8 mouse cellular contexts compared by ENCODE assay signal in the genomic region with DNA sequence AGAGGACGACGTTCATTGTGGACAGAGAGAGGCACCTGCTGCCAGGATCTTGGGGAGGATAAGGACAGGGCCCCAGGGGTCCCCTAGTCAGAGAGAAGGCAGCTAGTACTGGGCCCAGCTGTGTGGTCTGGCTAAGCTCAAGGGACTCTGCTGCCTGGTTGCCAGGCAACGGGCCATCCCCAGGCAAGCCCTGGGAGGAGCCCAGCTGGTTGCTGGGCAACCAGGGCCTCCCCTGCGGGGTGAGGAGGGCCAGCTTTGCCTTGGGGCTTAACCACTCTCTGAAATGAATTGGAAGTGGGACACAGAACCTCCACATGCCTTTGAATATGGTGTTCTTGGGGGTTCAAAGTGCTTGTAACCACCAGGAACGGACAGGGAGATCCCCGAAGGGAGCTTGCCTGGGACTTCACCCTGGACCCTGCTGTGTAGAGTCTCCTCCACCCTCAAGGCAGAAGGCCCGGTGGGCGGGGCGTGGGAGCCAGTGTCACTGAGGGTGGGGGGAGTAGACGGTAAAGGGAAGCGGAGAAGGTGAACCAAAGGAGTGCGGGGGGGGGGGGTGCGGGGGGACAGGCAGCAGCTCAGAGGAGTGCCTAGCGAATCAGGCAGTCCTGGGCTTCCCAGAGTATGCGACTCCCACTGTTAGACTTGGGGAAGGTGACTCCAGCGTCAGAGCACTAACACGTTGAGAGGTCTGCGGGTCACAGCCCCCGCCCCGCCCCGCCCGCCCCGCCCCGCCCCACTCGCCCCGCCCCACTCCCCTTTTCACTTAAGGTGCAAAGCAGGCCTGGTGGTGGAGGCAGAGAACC. TPM values are rescaled to one million over a fixed set of nuclear protein-coding genes. Genes with fewer than 3 reads are reported as not detected.
A peak's percentile ranks its signal among the peaks of the same experiment; 100 is the strongest.
DNase-seq lines count a peak whose midpoint lies in the region; ATAC-seq and TF ChIP-seq lines count a peak whose summit lies in the region.

Gene Fam92b (minus strand): TSS at position 149 of the 806 bp plus-strand sequence.

- ATAC-seq in lung, embryonic 15.5 days (ENCODE audit: borderline replicate concordance, extremely low read depth, low FRiP score, low TSS enrichment) = peak; percentile 79

- no peak within 1 kb of the TSS for H3K9ac ChIP-seq in lung, embryonic 15.5 days

- 0 out of 2 replicates have a peak within 1 kb of the TSS, but pooled peaks have one; percentile 23 for H3K27ac ChIP-seq in layer of hippocampus, adult 2 months
- no peak within 1 kb of the TSS for H3K27ac ChIP-seq in lung, embryonic 15.5 days

- 2% methylated on average over 24 of the region's 26 CpGs for WGBS in lung, embryonic 15.5 days

- TF ChIP-seq CTCF in layer of hippocampus, adult 2 months (conservative IDR thresholded peaks at IDR 0.05) = no peak

- H3K36me3 ChIP-seq in lung, embryonic 15.5 days = no peaks in the 10 kb centered on the region

- H3K4me3 ChIP-seq in layer of hippocampus, adult 2 months = peak within 1 kb of the TSS; percentile 17; the same call in 1 of the 2 replicates
- H3K4me3 ChIP-seq in lung, embryonic 15.5 days = no peak within 1 kb of the TSS

- peaks cover 29% of the 10 kb centered on the region for H3K27me3 ChIP-seq in lung, embryonic 15.5 days

- H3K9me3 ChIP-seq in lung, embryonic 15.5 days = no peaks in the 10 kb centered on the region

- H3K4me2 ChIP-seq in lung, embryonic 15.5 days = peak within 1 kb of the TSS; percentile 41

- intact Hi-C loops in heart, postnatal 25 days (cut with DNase I) = loop anchor here (5.0 kb wide), 2 partner anchors 35 to 420 kb away; no protein-coding TSS in a partner anchor

- peak; percentile 95 for DNase-seq in heart, adult 11 months
- DNase-seq in heart, postnatal 25 days (ENCODE audit: low spot score) = no peak
- DNase-seq in adrenal gland, postnatal 25 days = peak; percentile 61
- peak; percentile 57 to 65 for DNase-seq in frontal cortex, postnatal 36 days (ENCODE audit: low spot score in 2 of 2)
- peak; percentile 47 to 60 for DNase-seq in layer of hippocampus, adult 2 months (ENCODE audit: low spot score in 2 of 2)
- DNase-seq in retina, adult 2 months (ENCODE audit: low read depth, low spot score) = peak; percentile 45
- DNase-seq in thymus, postnatal 4 days = peak; percentile 76

- H3K4me1 ChIP-seq in lung, embryonic 15.5 days = peaks cover 38% of the 10 kb centered on the region

RNA-seq across cellular contexts. Expression of gene Fam92b, which starts in this region (rescaled TPM):
- not detected for total RNA-seq in heart, postnatal 25 days (2021)
- 1.6 TPM in 1 of 2 replicates, not detected in the other for total RNA-seq in adrenal gland, postnatal 25 days (2021)
- total RNA-seq in layer of hippocampus, adult 2 months (2021) = under 1 TPM; 0.31 to 0.91 TPM
- polyA plus RNA-seq in lung, embryonic 15.5 days (2015; fragmentation: Nextera tagmentation; extraction: Ambion mirVana) = 1.1 and 1.4 TPM in 2 replicates

Comparison
In these comparisons a context has a peak if more than half of its experiments do, and no peak if none do; other contexts are left out.
1. Peak in DNase-seq, H3K4me3 ChIP-seq and H3K27ac ChIP-seq in layer of hippocampus, adult 2 months; RNA of the gene not detected or under 1 TPM.